Mouse (Mus musculus): ENCODE measurements at regions not wholly inside any gene's neighbourhood (a gene's known extent, or its start where the extent isn't known, plus 50 kb on each side); places are given as distances from the start of the nearest gene placed in this dataset.

- Histone ChIP-seq H3K27ac (replicated peaks) (no peak overlapping the region), H3K4me3 (no peak overlapping the region)
Observed at GRCm38 (mm10) chr1:42755958-42756357, 60.4 kb downstream of the Pou3f3 start.

GRCm38 (mm10) chr1:42756497-42756896, 60.9 kb downstream of the Pou3f3 start:
- no peak overlapping the region for H3K4me3 ChIP-seq
- H3K9me3 ChIP-seq, result peaks cover 3% of the 10 kb centered on the region; the same call in 1 of the 2 replicates
- H3K4me1 ChIP-seq, result no peaks in the 10 kb centered on the region
- no peak for ATAC-seq (ENCODE audit: extremely low read depth, insufficient number of reproducible peaks, low FRiP score, low TSS enrichment)
- no peak overlapping the region for H3K27ac ChIP-seq (replicated peaks)
- no peaks in the 10 kb centered on the region for H3K27me3 ChIP-seq (replicated peaks)
- no peak overlapping the region for H3K9ac ChIP-seq
- no peaks in the 10 kb centered on the region for H3K36me3 ChIP-seq
- no peak overlapping the region for H3K4me2 ChIP-seq

More at GRCm38 (mm10) chr1:42755958-42756357, 60.4 kb downstream of the Pou3f3 start:
- H3K36me3 ChIP-seq, result no peaks in the 10 kb centered on the region
- peaks cover 3% of the 10 kb centered on the region; the same call in 1 of the 2 replicates for H3K9me3 ChIP-seq
- no peaks in the 10 kb centered on the region for H3K27me3 ChIP-seq (replicated peaks)
- no peak overlapping the region for H3K9ac ChIP-seq
- WGBS, result 63% methylated on average over 5 of the region's 5 CpGs
- H3K4me1 ChIP-seq, result no peaks in the 10 kb centered on the region
- no peak for ATAC-seq (ENCODE audit: extremely low read depth, insufficient number of reproducible peaks, low FRiP score, low TSS enrichment)
- H3K4me2 ChIP-seq, result no peak overlapping the region

GRCm38 (mm10) chr1:42763447-42763846, 67.9 kb downstream of the Pou3f3 start:
- no peaks in the 10 kb centered on the region for H3K27me3 ChIP-seq (replicated peaks)
- no peak for ATAC-seq (ENCODE audit: extremely low read depth, insufficient number of reproducible peaks, low FRiP score, low TSS enrichment)
- H3K4me2 ChIP-seq, result no peak overlapping the region
- no peaks in the 10 kb centered on the region for H3K4me1 ChIP-seq
- H3K36me3 ChIP-seq, result no peaks in the 10 kb centered on the region
- no peak overlapping the region for H3K9ac ChIP-seq
- H3K4me3 ChIP-seq, result no peak overlapping the region
- H3K9me3 ChIP-seq, result peaks cover 3% of the 10 kb centered on the region; the same call in 1 of the 2 replicates
- WGBS, result 70% methylated on average over 2 of the region's 2 CpGs
- no peak overlapping the region for H3K27ac ChIP-seq (replicated peaks)

- ATAC-seq (ENCODE audit: extremely low read depth, insufficient number of reproducible peaks, low FRiP score, low TSS enrichment), result no peak
- H3K27ac ChIP-seq (replicated peaks), result no peak overlapping the region
- H3K4me1 ChIP-seq, result no peaks in the 10 kb centered on the region
- no peak overlapping the region for H3K4me2 ChIP-seq
- H3K9me3 ChIP-seq, result peaks cover 3% of the 10 kb centered on the region; the same call in 1 of the 2 replicates
- H3K36me3 ChIP-seq, result no peaks in the 10 kb centered on the region
- WGBS, result 55% methylated on average over 2 of the region's 2 CpGs
- no peak overlapping the region for H3K9ac ChIP-seq
- H3K4me3 ChIP-seq, result no peak overlapping the region
- no peaks in the 10 kb centered on the region for H3K27me3 ChIP-seq (replicated peaks)
Observed at GRCm38 (mm10) chr1:42764048-42764447, 68.5 kb downstream of the Pou3f3 start.

- H3K36me3 ChIP-seq, result no peaks in the 10 kb centered on the region
- H3K4me3 ChIP-seq, result no peak overlapping the region
- no peaks in the 10 kb centered on the region for H3K4me1 ChIP-seq
- whole genome bisulfite sequencing, result 46% methylated on average over 9 of the region's 9 CpGs
- no peak overlapping the region for H3K27ac ChIP-seq (replicated peaks)
- H3K9ac ChIP-seq, result no peak overlapping the region
- 0 out of 2 replicates have a peak, but pooled peaks cover 3% of the 10 kb centered on the region for H3K27me3 ChIP-seq (replicated peaks)
- H3K4me2 ChIP-seq, result 0 out of 2 replicates have a peak overlapping the region, but pooled peaks have one; percentile 18
- H3K9me3 ChIP-seq, result no peaks in the 10 kb centered on the region
- ATAC-seq (ENCODE audit: extremely low read depth, insufficient number of reproducible peaks, low FRiP score, low TSS enrichment), result no peak
Observed at GRCm38 (mm10) chr1:42770085-42770484, 74.5 kb downstream of the Pou3f3 start.

- 44% methylated on average over 6 of the region's 6 CpGs for WGBS
- H3K9ac ChIP-seq, result no peak overlapping the region
- ATAC-seq (ENCODE audit: extremely low read depth, insufficient number of reproducible peaks, low FRiP score, low TSS enrichment), result no peak
- H3K4me3 ChIP-seq, result no peak overlapping the region
- no peaks in the 10 kb centered on the region for H3K4me1 ChIP-seq
- H3K27ac ChIP-seq (replicated peaks), result no peak overlapping the region
- no peak overlapping the region for H3K4me2 ChIP-seq
- 0 out of 2 replicates have a peak, but pooled peaks cover 3% of the 10 kb centered on the region for H3K27me3 ChIP-seq (replicated peaks)
- no peaks in the 10 kb centered on the region for H3K9me3 ChIP-seq
- no peaks in the 10 kb centered on the region for H3K36me3 ChIP-seq
Observed at GRCm38 (mm10) chr1:42772000-42772399, 76.4 kb downstream of the Pou3f3 start.

GRCm38 (mm10) chr1:42773851-42774464, 77.1 kb upstream of the Mrps9 start:
- ATAC-seq (ENCODE audit: extremely low read depth, insufficient number of reproducible peaks, low FRiP score, low TSS enrichment), result no peak
- no peak overlapping the region for H3K9ac ChIP-seq
- 0 out of 2 replicates have a peak, but pooled peaks cover 12% of the 10 kb centered on the region for H3K27me3 ChIP-seq (replicated peaks)
- H3K9me3 ChIP-seq, result no peaks in the 10 kb centered on the region
- 44% methylated on average over 20 of the region's 20 CpGs for WGBS
- H3K4me2 ChIP-seq, result no peak overlapping the region
- no peak overlapping the region for H3K4me3 ChIP-seq
- H3K4me1 ChIP-seq, result no peaks in the 10 kb centered on the region
- H3K27ac ChIP-seq (replicated peaks), result no peak overlapping the region
- no peaks in the 10 kb centered on the region for H3K36me3 ChIP-seq

- no peak for ATAC-seq (ENCODE audit: extremely low read depth, insufficient number of reproducible peaks, low FRiP score, low TSS enrichment)
- no peak overlapping the region for H3K9ac ChIP-seq
- no peaks in the 10 kb centered on the region for H3K36me3 ChIP-seq
- no peak overlapping the region for H3K4me2 ChIP-seq
- H3K9me3 ChIP-seq, result no peaks in the 10 kb centered on the region
- 71% methylated on average over 7 of the region's 7 CpGs for WGBS
- no peak overlapping the region for H3K27ac ChIP-seq (replicated peaks)
- H3K4me1 ChIP-seq, result no peaks in the 10 kb centered on the region
- H3K27me3 ChIP-seq (replicated peaks), result peaks cover 13% of the 10 kb centered on the region; the same call in 1 of the 2 replicates
- H3K4me3 ChIP-seq, result no peak overlapping the region
Observed at GRCm38 (mm10) chr1:42774971-42775892, 75.8 kb upstream of the Mrps9 start.

- 80% methylated on average over 2 of the region's 2 CpGs for WGBS
- H3K9ac ChIP-seq, result no peak overlapping the region
- H3K27ac ChIP-seq (replicated peaks), result no peak overlapping the region
- H3K4me1 ChIP-seq, result no peaks in the 10 kb centered on the region
- H3K27me3 ChIP-seq (replicated peaks), result peaks cover 18% of the 10 kb centered on the region
- no peak for ATAC-seq (ENCODE audit: extremely low read depth, insufficient number of reproducible peaks, low FRiP score, low TSS enrichment)
- H3K36me3 ChIP-seq, result no peaks in the 10 kb centered on the region
- no peak overlapping the region for H3K4me3 ChIP-seq
- H3K4me2 ChIP-seq, result no peak overlapping the region
- no peaks in the 10 kb centered on the region for H3K9me3 ChIP-seq
Observed at GRCm38 (mm10) chr1:42775893-42776287, 75.1 kb upstream of the Mrps9 start.

- no peaks in the 10 kb centered on the region for H3K4me1 ChIP-seq
- 88% methylated on average over 1 of the region's 1 CpGs for WGBS
- H3K4me2 ChIP-seq, result no peak overlapping the region
- H3K9ac ChIP-seq, result no peak overlapping the region
- peaks cover 23% of the 10 kb centered on the region for H3K27me3 ChIP-seq (replicated peaks)
- ATAC-seq (ENCODE audit: extremely low read depth, insufficient number of reproducible peaks, low FRiP score, low TSS enrichment), result no peak
- H3K27ac ChIP-seq (replicated peaks), result no peak overlapping the region
- no peaks in the 10 kb centered on the region for H3K36me3 ChIP-seq
- H3K9me3 ChIP-seq, result no peaks in the 10 kb centered on the region
- H3K4me3 ChIP-seq, result no peak overlapping the region
Observed at GRCm38 (mm10) chr1:42777416-42777815, 73.6 kb upstream of the Mrps9 start.

- no peak overlapping the region for H3K9ac ChIP-seq
- no peak for ATAC-seq (ENCODE audit: extremely low read depth, insufficient number of reproducible peaks, low FRiP score, low TSS enrichment)
- no peak overlapping the region for H3K4me2 ChIP-seq
- H3K4me3 ChIP-seq, result no peak overlapping the region
- no peaks in the 10 kb centered on the region for H3K36me3 ChIP-seq
- 39% methylated on average over 5 of the region's 5 CpGs for WGBS
- H3K4me1 ChIP-seq, result no peaks in the 10 kb centered on the region
- peaks cover 23% of the 10 kb centered on the region for H3K27me3 ChIP-seq (replicated peaks)
- H3K9me3 ChIP-seq, result no peaks in the 10 kb centered on the region
- H3K27ac ChIP-seq (replicated peaks), result no peak overlapping the region
Observed at GRCm38 (mm10) chr1:42779761-42780160, 71.3 kb upstream of the Mrps9 start.

Data from heart, embryonic 13.5 days (tissue).